Mouse (Mus musculus) forebrain, postnatal 0 days (tissue): ENCODE results near the gene A630089N07Rik. TPM values are rescaled to one million over a fixed set of nuclear protein-coding genes. Genes with fewer than 3 reads are reported as not detected.

Source experiments
- ATAC-seq: fragments of 200-750 bp; cut with Nextera tagmentation; 2 replicates; pipeline ENCODE4 v1.8.0; 2017; ENCODE audit warnings: mild to moderate bottlenecking, moderate library complexity
- DNase-seq: peaks from one replicate; pipeline ENCODE4 v3.0.0-alpha.2; 2015
- H3K27ac ChIP-seq: fragments of 300-500 bp; sonication (generic); 2 replicates; pipeline ENCODE4 v1.5.1; 2014; ENCODE audit warnings: low read depth, mild to moderate bottlenecking, antibody characterized with exemption, low read length, moderate library complexity, mixed read lengths
- H3K27me3 ChIP-seq: fragments of 300-500 bp; sonication (generic); 2 replicates; pipeline ENCODE4 v1.6.1; 2014; ENCODE audit warnings: mild to moderate bottlenecking, low read length, mixed read lengths; ENCODE audit not compliant: insufficient read depth
- H3K36me3 ChIP-seq: fragments of 300-500 bp; sonication (generic); 2 replicates; pipeline ENCODE4 v1.6.1; 2014; ENCODE audit warnings: mild to moderate bottlenecking, moderate library complexity; ENCODE audit not compliant: insufficient read depth
- H3K4me1 ChIP-seq: fragments of 300-500 bp; sonication (generic); 2 replicates; pipeline ENCODE4 v1.6.1; 2014; ENCODE audit warnings: antibody characterized with exemption; ENCODE audit not compliant: insufficient read depth
- H3K4me2 ChIP-seq: fragments of 300-500 bp; sonication (generic); 2 replicates; pipeline ENCODE4 v1.6.1; 2014; ENCODE audit warnings: low read depth, mild to moderate bottlenecking, moderate library complexity
- H3K4me3 ChIP-seq: fragments of 300-500 bp; sonication (generic); 2 replicates; pipeline ENCODE4 v1.5.1; 2014; ENCODE audit warnings: low read depth, low read length, mixed read lengths
- H3K9ac ChIP-seq: fragments of 300-500 bp; sonication (generic); 2 replicates; pipeline ENCODE4 v1.6.1; 2014; ENCODE audit warnings: mild to moderate bottlenecking
- H3K9me3 ChIP-seq: fragments of 300-500 bp; sonication (generic); 2 replicates; pipeline ENCODE4 v1.6.1; 2016; ENCODE audit warnings: low read length
- CTCF ChIP-seq: sonication (generic); IDR thresholded peaks from 2 replicates; pipeline ENCODE4 v1.5.1; 2016; ENCODE audit warnings: antibody characterized with exemption, control low read depth, low read depth
- WGBS: fragments of 180-500 bp; shearing (Covaris S2); extraction: QIAGEN DNeasy Blood & Tissue Kit; methylation state at CpG from one replicate; pipeline ENCODE4 v1.1.7; 2014; 5-methylcytosine and 5-hydroxymethylcytosine counted together
- polyA plus RNA-seq: library from polyadenylated mRNA; unstranded; fragments of >200 nt; fragmentation: Nextera tagmentation; extraction: Ambion mirVana; gene quantifications from 2 replicates; pipeline ENCODE4 v1.2.1, GENCODE M21; 2015
- total RNA-seq: library from RNA; depleted of rRNA; stranded (reverse); fragments of >200 nt; gene quantifications from 2 replicates; pipeline ENCODE4 v1.2.3, GENCODE M21; 2014; rRNA removed

Gene A630089N07Rik
- total and polyA plus RNA-seq, 2 experiments from 2014 or later: 8.0 to 10.2 TPM

DNA sequence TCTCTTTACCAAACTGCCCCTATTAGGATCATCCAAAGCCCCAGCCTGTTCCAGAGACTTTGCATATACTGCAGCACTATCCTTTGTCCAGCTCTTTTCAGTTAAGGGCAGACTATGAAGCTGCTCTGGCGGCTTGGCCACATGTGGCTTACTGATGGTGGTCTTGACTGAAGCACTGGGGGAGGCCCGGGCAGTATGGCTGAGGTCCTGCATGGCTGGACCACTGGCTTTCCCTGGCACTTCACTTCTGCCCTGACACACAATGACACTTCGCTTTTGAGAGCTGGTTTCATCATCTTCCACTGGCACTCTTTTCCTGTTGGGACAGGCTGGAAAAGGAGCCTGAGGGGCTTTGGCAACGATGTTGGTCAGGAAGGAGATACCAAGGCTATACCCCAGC is 129.9 kb downstream of the A630089N07Rik start:
- DNase-seq (no peak), ATAC-seq (no peak)
- peaks cover 60% of the 10 kb centered on the region for H3K36me3 ChIP-seq
- WGBS: 97% methylated on average over 4 of the region's 4 CpGs
- no peak overlapping the region for H3K9ac ChIP-seq
- no peak overlapping the region for H3K4me2 ChIP-seq
- TF ChIP-seq CTCF: no peak
- H3K27ac ChIP-seq: no peak overlapping the region
- H3K27me3 ChIP-seq: no peaks in the 10 kb centered on the region
- H3K9me3 ChIP-seq: no peaks in the 10 kb centered on the region
- no peaks in the 10 kb centered on the region for H3K4me1 ChIP-seq
- no peak overlapping the region for H3K4me3 ChIP-seq

Other genes with a start within 250 kb of the A630089N07Rik start
- gene Prdm15, start 230.6 kb downstream of the A630089N07Rik start, total RNA-seq: 14.8 and 18.3 TPM in 2 replicates
- gene Prdm15, start 230.6 kb downstream of the A630089N07Rik start, polyA plus RNA-seq: 2.6 and 4.2 TPM in 2 replicates
- 13.3 and 23.0 TPM in 2 replicates for gene C2cd2, start 119.9 kb downstream of the A630089N07Rik start, total RNA-seq
- gene C2cd2, start 119.9 kb downstream of the A630089N07Rik start, polyA plus RNA-seq: 10.3 and 11.9 TPM in 2 replicates
- 29.7 and 32.9 TPM in 2 replicates for gene Zbtb21, start 119.8 kb downstream of the A630089N07Rik start, total RNA-seq
- gene Zbtb21, start 119.8 kb downstream of the A630089N07Rik start, polyA plus RNA-seq: 9.0 and 9.1 TPM in 2 replicates
- gene B230307C23Rik, start 85.1 kb downstream of the A630089N07Rik start, total RNA-seq: 20.5 and 24.2 TPM in 2 replicates
- gene B230307C23Rik, start 85.1 kb downstream of the A630089N07Rik start, polyA plus RNA-seq: 22.4 and 23.2 TPM in 2 replicates